Mouse (Mus musculus) heart, postnatal 0 days (tissue): ENCODE data around the gene Cep350.

Experiments used
- CTCF ChIP-seq: IDR thresholded peaks from 2 replicates; pipeline ENCODE4 v1.5.1; 2016; ENCODE audit warnings: antibody characterized with exemption, control low read depth, low read depth
- EP300 ChIP-seq: IDR thresholded peaks from 2 replicates; pipeline ENCODE4 v1.6.1; 2016; ENCODE audit warnings: antibody characterized with exemption, low read depth

DNA sequence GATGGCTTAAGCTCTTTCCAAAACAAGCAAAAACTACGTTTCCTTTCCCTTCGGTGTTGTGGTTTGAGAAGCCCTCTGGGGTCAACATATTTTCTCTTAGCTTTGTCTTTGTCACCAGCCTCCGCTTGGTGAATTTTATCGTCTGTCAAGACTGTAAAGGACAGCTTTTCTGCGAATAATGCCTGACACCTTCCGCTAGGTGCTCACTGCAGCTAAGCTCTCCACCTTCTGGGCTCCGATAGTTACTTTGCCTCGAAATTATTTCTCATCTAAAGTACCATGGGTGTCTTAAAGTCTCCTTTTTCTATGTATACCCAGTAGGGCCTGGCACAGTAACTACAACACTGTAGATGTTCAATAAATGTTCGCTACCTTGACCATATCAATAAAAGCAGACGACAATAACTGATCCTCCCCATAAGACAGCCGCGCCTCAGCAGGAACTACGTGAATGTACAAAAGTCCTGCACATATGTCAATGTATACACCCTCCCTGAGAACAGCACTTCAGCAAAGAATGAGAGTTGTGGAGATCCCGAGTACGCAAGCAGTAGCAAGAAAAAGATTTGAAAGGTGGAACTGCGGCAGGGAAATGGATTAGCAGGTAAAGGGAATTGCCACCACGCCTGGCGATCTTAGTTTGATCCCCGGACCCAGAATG is 794 bp upstream of the Cep350 start:
- TF ChIP-seq CTCF, result no peak
- TF ChIP-seq EP300, result no peak
